Mouse (Mus musculus) hindbrain, embryonic 12.5 days (tissue): ENCODE measurements around the gene Prnd. TPM values are rescaled to one million over a fixed set of nuclear protein-coding genes. Genes with fewer than 3 reads are reported as not detected.

Experiments
- ATAC-seq: fragments of 200-750 bp; cut with Nextera tagmentation; 2 replicates; pipeline ENCODE4 v1.8.0; 2017; ENCODE audit warnings: moderate TSS enrichment; ENCODE audit not compliant: low FRiP score
- H3K27ac ChIP-seq: fragments of 300-500 bp; sonication (generic); 2 replicates; pipeline ENCODE4 v1.5.1; 2016; ENCODE audit warnings: mild to moderate bottlenecking
- H3K27me3 ChIP-seq: fragments of 300-500 bp; sonication (generic); 2 replicates; pipeline ENCODE4 v1.6.1; 2016; ENCODE audit warnings: mild to moderate bottlenecking
- H3K36me3 ChIP-seq: fragments of 300-500 bp; sonication (generic); 2 replicates; pipeline ENCODE4 v1.6.1; 2016; ENCODE audit warnings: mild to moderate bottlenecking
- H3K4me1 ChIP-seq: fragments of 300-500 bp; sonication (generic); 2 replicates; pipeline ENCODE4 v1.6.1; 2016
- H3K4me2 ChIP-seq: fragments of 300-500 bp; sonication (generic); replicated peaks from 2 replicates; pipeline ENCODE4 v1.6.1; 2016; ENCODE audit warnings: mild to moderate bottlenecking
- H3K4me3 ChIP-seq: fragments of 300-500 bp; sonication (generic); 2 replicates; pipeline ENCODE4 v1.5.1; 2016; ENCODE audit warnings: mild to moderate bottlenecking
- H3K9ac ChIP-seq: fragments of 300-500 bp; sonication (generic); 2 replicates; pipeline ENCODE4 v1.6.1; 2016; ENCODE audit warnings: mild to moderate bottlenecking, moderate library complexity
- H3K9me3 ChIP-seq: fragments of 300-500 bp; sonication (generic); replicated peaks from 2 replicates; pipeline ENCODE4 v1.6.1; 2016; ENCODE audit warnings: mild to moderate bottlenecking
- WGBS: fragments of 180-500 bp; shearing (Covaris S2); methylation state at CpG from one replicate; pipeline ENCODE4 v1.1.7; 2016; 5-methylcytosine and 5-hydroxymethylcytosine counted together
- polyA plus RNA-seq: library from polyadenylated mRNA; unstranded; fragments of >200 nt; fragmentation: Nextera tagmentation; extraction: Ambion mirVana; gene quantifications from 2 replicates; pipeline ENCODE4 v1.2.1, GENCODE M21; 2016

Prnd gene
- polyA plus RNA-seq, 1 experiment from 2014 or later: 11.6 TPM

- ATAC-seq: no peak
- Histone ChIP-seq H3K9ac (no peak overlapping the region), H3K9me3 (no peaks in the 10 kb centered on the region), H3K36me3 (no peaks in the 10 kb centered on the region), H3K4me2 (no peak overlapping the region), H3K4me3 (no peak overlapping the region), H3K27ac (no peak overlapping the region), H3K27me3 (peaks cover 7% of the 10 kb centered on the region), H3K4me1 (no peaks in the 10 kb centered on the region)
- WGBS: 85% methylated on average over 8 of the region's 8 CpGs
Observed at GRCm38 (mm10) chr2:131945225-131945624, 5.4 kb upstream of the Prnd start.

GRCm38 (mm10) chr2:131945765-131946164 lies 4.9 kb upstream of the Prnd start:
- no peak overlapping the region for H3K4me2 ChIP-seq
- no peaks in the 10 kb centered on the region for H3K4me1 ChIP-seq
- ATAC-seq: no peak
- peaks cover 13% of the 10 kb centered on the region for H3K27me3 ChIP-seq
- WGBS: 89% methylated on average over 6 of the region's 6 CpGs
- no peak overlapping the region for H3K9ac ChIP-seq
- H3K4me3 ChIP-seq: no peak overlapping the region
- no peaks in the 10 kb centered on the region for H3K36me3 ChIP-seq
- H3K27ac ChIP-seq: no peak overlapping the region
- H3K9me3 ChIP-seq: no peaks in the 10 kb centered on the region

- Histone ChIP-seq H3K36me3 (no peaks in the 10 kb centered on the region), H3K9ac (no peak overlapping the region), H3K4me1 (no peaks in the 10 kb centered on the region), H3K4me2 (no peak overlapping the region), H3K27me3 (peaks cover 14% of the 10 kb centered on the region), H3K4me3 (no peak overlapping the region), H3K27ac (no peak overlapping the region), H3K9me3 (no peaks in the 10 kb centered on the region)
- no peak for ATAC-seq
- 94% methylated on average over 16 of the region's 16 CpGs for WGBS
Observed at GRCm38 (mm10) chr2:131946351-131946750, 4.3 kb upstream of the Prnd start.

GRCm38 (mm10) chr2:131948156-131948555 lies 2.5 kb upstream of the Prnd start:
- no peaks in the 10 kb centered on the region for H3K9me3 ChIP-seq
- no peak for ATAC-seq

GRCm38 (mm10) chr2:131948916-131949639 lies 1.6 kb upstream of the Prnd start:
- Histone ChIP-seq H3K4me2 (no peak overlapping the region), H3K9me3 (no peaks in the 10 kb centered on the region), H3K27me3 (peaks cover 41% of the 10 kb centered on the region), H3K4me3 (no peak overlapping the region), H3K36me3 (no peaks in the 10 kb centered on the region), H3K27ac (no peak overlapping the region), H3K4me1 (peaks cover 7% of the 10 kb centered on the region), H3K9ac (no peak overlapping the region)
- no peak for ATAC-seq
- WGBS: 80% methylated on average over 11 of the region's 11 CpGs

More at GRCm38 (mm10) chr2:131948156-131948555, 2.5 kb upstream of the Prnd start:
- Histone ChIP-seq H3K4me1 (peaks cover 4% of the 10 kb centered on the region), H3K36me3 (no peaks in the 10 kb centered on the region), H3K27ac (no peak overlapping the region), H3K9ac (no peak overlapping the region), H3K27me3 (peaks cover 32% of the 10 kb centered on the region), H3K4me3 (no peak overlapping the region), H3K4me2 (no peak overlapping the region)
- 82% methylated on average over 3 of the region's 3 CpGs for WGBS

GRCm38 (mm10) chr2:131949767-131950597 lies 679 bp upstream of the Prnd start:
- no peaks in the 10 kb centered on the region for H3K36me3 ChIP-seq
- no peak overlapping the region for H3K9ac ChIP-seq
- peaks cover 7% of the 10 kb centered on the region for H3K4me1 ChIP-seq
- WGBS: 55% methylated on average over 9 of the region's 9 CpGs
- H3K4me3 ChIP-seq: no peak overlapping the region
- H3K9me3 ChIP-seq: no peaks in the 10 kb centered on the region
- peaks cover 49% of the 10 kb centered on the region for H3K27me3 ChIP-seq
- H3K27ac ChIP-seq: no peak overlapping the region
- ATAC-seq: peak; percentile 32; the same call in 1 of the 2 replicates
- no peak overlapping the region; the same call in 1 of the 2 replicates for H3K4me2 ChIP-seq

GRCm38 (mm10) chr2:131952456-131952855 lies 1.8 kb downstream of the Prnd start:
- no peak overlapping the region for H3K27ac ChIP-seq
- peaks cover 52% of the 10 kb centered on the region for H3K27me3 ChIP-seq
- H3K9me3 ChIP-seq: no peaks in the 10 kb centered on the region
- no peak overlapping the region for H3K4me2 ChIP-seq
- ATAC-seq: no peak
- WGBS: 58% methylated on average over 2 of the region's 2 CpGs
- H3K9ac ChIP-seq: no peak overlapping the region
- peaks cover 9% of the 10 kb centered on the region for H3K4me1 ChIP-seq
- H3K4me3 ChIP-seq: no peak overlapping the region
- no peaks in the 10 kb centered on the region for H3K36me3 ChIP-seq

- Histone ChIP-seq H3K9ac (peak overlapping the region; percentile 13; the same call in 1 of the 2 replicates), H3K4me3 (no peak overlapping the region)
- 15% methylated on average over 29 of the region's 29 CpGs for WGBS
Observed at GRCm38 (mm10) chr2:131952961-131953538, 2.4 kb downstream of the Prnd start.

GRCm38 (mm10) chr2:131953711-131954110 lies 3.0 kb downstream of the Prnd start:
- H3K27me3 ChIP-seq: peaks cover 52% of the 10 kb centered on the region
- WGBS: 91% methylated on average over 4 of the region's 4 CpGs
- no peaks in the 10 kb centered on the region for H3K36me3 ChIP-seq
- no peak overlapping the region for H3K4me2 ChIP-seq
- peaks cover 9% of the 10 kb centered on the region for H3K4me1 ChIP-seq
- ATAC-seq: no peak
- no peak overlapping the region for H3K9ac ChIP-seq
- no peak overlapping the region for H3K4me3 ChIP-seq
- no peak overlapping the region for H3K27ac ChIP-seq
- H3K9me3 ChIP-seq: no peaks in the 10 kb centered on the region

More at GRCm38 (mm10) chr2:131952961-131953538, 2.4 kb downstream of the Prnd start:
- no peaks in the 10 kb centered on the region for H3K36me3 ChIP-seq
- H3K4me2 ChIP-seq: peak overlapping the region; percentile 35
- peaks cover 52% of the 10 kb centered on the region for H3K27me3 ChIP-seq
- H3K27ac ChIP-seq: no peak overlapping the region
- ATAC-seq: no peak
- H3K4me1 ChIP-seq: peaks cover 9% of the 10 kb centered on the region
- no peaks in the 10 kb centered on the region for H3K9me3 ChIP-seq

GRCm38 (mm10) chr2:131954835-131955234 lies 4.2 kb downstream of the Prnd start:
- H3K27ac ChIP-seq: no peak overlapping the region
- WGBS: 65% methylated on average over 9 of the region's 9 CpGs
- peaks cover 47% of the 10 kb centered on the region for H3K27me3 ChIP-seq
- no peaks in the 10 kb centered on the region for H3K36me3 ChIP-seq
- H3K9me3 ChIP-seq: no peaks in the 10 kb centered on the region
- no peak overlapping the region for H3K9ac ChIP-seq
- peak overlapping the region; percentile 33 for H3K4me3 ChIP-seq
- peaks cover 9% of the 10 kb centered on the region for H3K4me1 ChIP-seq
- peak; percentile 51; the same call in 1 of the 2 replicates for ATAC-seq
- peak overlapping the region; percentile 65 for H3K4me2 ChIP-seq

GRCm38 (mm10) chr2:131955264-131955663 lies 4.6 kb downstream of the Prnd start:
- 5% methylated on average over 17 of the region's 17 CpGs for WGBS
- ATAC-seq: peak; percentile 70
- H3K4me2 ChIP-seq: peak overlapping the region; percentile 65
- peaks cover 44% of the 10 kb centered on the region for H3K27me3 ChIP-seq
- no peaks in the 10 kb centered on the region for H3K9me3 ChIP-seq
- H3K36me3 ChIP-seq: no peaks in the 10 kb centered on the region
- H3K9ac ChIP-seq: no peak overlapping the region
- peaks cover 9% of the 10 kb centered on the region for H3K4me1 ChIP-seq
- no peak overlapping the region for H3K27ac ChIP-seq
- peak overlapping the region; percentile 33 for H3K4me3 ChIP-seq
